Mouse (Mus musculus): ENCODE data around the gene Ythdc1. TPM values are rescaled to one million over a fixed set of nuclear protein-coding genes. Genes with fewer than 3 reads are reported as not detected.

The Ythdc1 gene
- total RNA-seq, 4 experiments from 2014 or later: 52.9 to 55.5 (median 54.7) TPM

Other genes starting within 250 kb of the Ythdc1 start
- not detected for gene Tmprss11f, start 171.8 kb upstream of the Ythdc1 start, total RNA-seq (2022)
- gene Tmprss11b, start 127.9 kb upstream of the Ythdc1 start, total RNA-seq (2022): not detected
- gene Tmprss11e, start 58.4 kb upstream of the Ythdc1 start, total RNA-seq (2022): not detected
- not detected for gene Ugt2b34, start 102.7 kb downstream of the Ythdc1 start, total RNA-seq (2022)
- gene Ugt2b1, start 122.3 kb downstream of the Ythdc1 start, total RNA-seq (2022): not detected
- gene Ugt2b35, start 196.6 kb downstream of the Ythdc1 start, total RNA-seq (2022): not detected